Comparison of ENCODE assay signal across 38 mouse cellular contexts in the genomic region with DNA sequence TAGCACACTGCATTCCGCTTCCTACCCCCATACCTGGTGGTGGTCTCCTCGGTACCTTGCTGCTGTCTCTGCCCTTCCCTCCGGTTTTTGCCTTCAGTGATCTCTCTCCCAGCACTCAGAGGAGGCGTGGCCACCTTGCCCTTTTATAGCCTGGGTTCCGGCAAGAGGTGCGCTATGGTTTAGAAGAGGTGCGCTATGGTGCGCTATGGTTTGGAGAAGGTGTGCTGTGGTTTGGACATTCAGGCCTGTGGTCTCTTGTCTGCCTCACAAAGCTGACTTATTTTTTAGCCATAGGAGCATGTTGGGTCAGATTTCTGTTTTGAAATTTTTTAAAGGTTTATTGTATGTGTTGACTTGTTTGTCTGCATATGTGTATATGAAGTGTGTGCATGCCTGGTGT. TPM values are rescaled to one million over a fixed set of nuclear protein-coding genes. Genes with fewer than 3 reads are reported as not detected.
"Had no signal": no experiment of that assay in that cellular context is flagged by ENCODE, and none has a peak within 500 bp of the region (broad histone marks: within the 10 kb centered on the region; RNA-seq: fewer than 3 reads in every experiment).

No protein-coding gene starts in this region.

- H3K4me3 ChIP-seq: heart, embryonic 10.5 days; heart, embryonic 12.5 days; heart, embryonic 13.5 days; heart, embryonic 15.5 days; hindbrain, embryonic 10.5 days; hindbrain, embryonic 12.5 days; hindbrain, embryonic 13.5 days; hindbrain, embryonic 15.5 days; intestine, embryonic 15.5 days; kidney, embryonic 15.5 days; layer of hippocampus, adult 2 months had no signal

- H3K27ac ChIP-seq: heart, embryonic 10.5 days; heart, embryonic 13.5 days; heart, embryonic 15.5 days; hindbrain, embryonic 10.5 days; hindbrain, embryonic 12.5 days; hindbrain, embryonic 13.5 days; hindbrain, embryonic 14.5 days; hindbrain, embryonic 15.5 days; hindbrain, postnatal 0 days; intestine, embryonic 15.5 days; kidney, embryonic 15.5 days; kidney, postnatal 0 days; layer of hippocampus, adult 2 months had no signal

- H3K4me1 ChIP-seq: hindbrain, embryonic 12.5 days; hindbrain, embryonic 13.5 days; hindbrain, embryonic 15.5 days; intestine, embryonic 15.5 days had no signal

- H3K4me2 ChIP-seq: heart, embryonic 11.5 days; heart, embryonic 12.5 days; heart, embryonic 13.5 days; heart, embryonic 15.5 days; hindbrain, embryonic 12.5 days; hindbrain, embryonic 13.5 days; hindbrain, embryonic 14.5 days; hindbrain, embryonic 15.5 days; intestine, embryonic 15.5 days; kidney, embryonic 15.5 days had no signal

- ATAC-seq: hindbrain, embryonic 16.5 days; hindbrain, postnatal 0 days; inflammation-experienced regulatory T-cells, adult 6 months; intestine, embryonic 15.5 days; intestine, embryonic 16.5 days; intestine, postnatal 0 days had no signal

- H3K9ac ChIP-seq: heart, embryonic 12.5 days; heart, embryonic 13.5 days; heart, embryonic 15.5 days; hindbrain, embryonic 12.5 days; hindbrain, embryonic 13.5 days; hindbrain, embryonic 14.5 days; hindbrain, embryonic 15.5 days; intestine, embryonic 15.5 days; kidney, embryonic 15.5 days had no signal

- H3K27me3 ChIP-seq: heart, embryonic 12.5 days; heart, embryonic 13.5 days; heart, embryonic 15.5 days; hindbrain, embryonic 12.5 days; hindbrain, embryonic 13.5 days; hindbrain, embryonic 15.5 days; intestine, embryonic 15.5 days; kidney, embryonic 15.5 days had no signal

- H3K9me3 ChIP-seq: heart, embryonic 10.5 days; heart, embryonic 12.5 days; heart, embryonic 13.5 days; heart, embryonic 15.5 days; hindbrain, embryonic 10.5 days; hindbrain, embryonic 12.5 days; hindbrain, embryonic 13.5 days; hindbrain, embryonic 15.5 days; intestine, embryonic 15.5 days; kidney, embryonic 15.5 days had no signal

- DNase-seq: heart, postnatal 10 days; heart, postnatal 14 days; heart, postnatal 36 days; heart, postnatal 4 days; kidney, adult 11 months; kidney, adult 18-20 months; kidney, adult 2 months; kidney, adult 8-10 months; kidney, adult 9 months; kidney, postnatal 10 days; kidney, postnatal 14 days; kidney, postnatal 25 days; kidney, postnatal 36 days; kidney, postnatal 4 days; layer of hippocampus, adult 9-11 months; layer of hippocampus, postnatal 36 days had no signal

- H3K36me3 ChIP-seq: heart, embryonic 15.5 days; intestine, embryonic 15.5 days had no signal

RNA-seq across cellular contexts. Expression of gene C1qtnf9, which starts 41.9 kb away (rescaled TPM):
- total RNA-seq: hematopoietic stem cell, adult 5-6 weeks; hindbrain, postnatal 0 days had no signal
- polyA plus RNA-seq: heart, embryonic 11.5 days; hindbrain, embryonic 11.5 days; hindbrain, embryonic 14.5 days; kidney, embryonic 14.5 days had no signal
